Mouse (Mus musculus) hindbrain, postnatal 0 days (tissue): ENCODE measurements around the gene Chst1. TPM values are rescaled to one million over a fixed set of nuclear protein-coding genes. Genes with fewer than 3 reads are reported as not detected.

Source experiments
- ATAC-seq: fragments of 200-750 bp; cut with Nextera tagmentation; 2 replicates; pipeline ENCODE4 v1.8.0; 2017; ENCODE audit warnings: mild to moderate bottlenecking, moderate TSS enrichment, moderate library complexity
- DNase-seq: peaks from one replicate; pipeline ENCODE4 v3.0.0-alpha.2; 2015; ENCODE audit warnings: low spot score
- H3K27ac ChIP-seq: fragments of 300-500 bp; sonication (generic); 2 replicates; pipeline ENCODE4 v1.5.1; 2014; ENCODE audit warnings: mild to moderate bottlenecking
- H3K27me3 ChIP-seq: fragments of 300-500 bp; sonication (generic); 2 replicates; pipeline ENCODE4 v1.6.1; 2014; ENCODE audit warnings: low read length, mixed read lengths; ENCODE audit not compliant: insufficient read depth
- H3K36me3 ChIP-seq: fragments of 300-500 bp; sonication (generic); 2 replicates; pipeline ENCODE4 v1.6.1; 2014; ENCODE audit warnings: low read length, mixed read lengths; ENCODE audit not compliant: insufficient read depth
- H3K4me1 ChIP-seq: fragments of 300-500 bp; sonication (generic); 2 replicates; pipeline ENCODE4 v1.6.1; 2014; ENCODE audit warnings: antibody characterized with exemption, low read length, mixed read lengths; ENCODE audit not compliant: insufficient read depth
- H3K4me2 ChIP-seq: fragments of 300-500 bp; sonication (generic); 2 replicates; pipeline ENCODE4 v1.6.1; 2014; ENCODE audit warnings: low read depth, mild to moderate bottlenecking, low read length, moderate library complexity, mixed read lengths
- H3K4me3 ChIP-seq: fragments of 300-500 bp; sonication (generic); 2 replicates; pipeline ENCODE4 v1.5.1; 2014; ENCODE audit warnings: low read length
- H3K9ac ChIP-seq: fragments of 300-500 bp; sonication (generic); replicated peaks from 2 replicates; pipeline ENCODE4 v1.6.1; 2014; ENCODE audit warnings: mild to moderate bottlenecking, low read length, moderate library complexity, mixed read lengths
- H3K9me3 ChIP-seq: fragments of 300-500 bp; sonication (generic); 2 replicates; pipeline ENCODE4 v1.6.1; 2016; ENCODE audit warnings: low read length, mixed read lengths
- CTCF ChIP-seq: IDR thresholded peaks from 2 replicates; pipeline ENCODE4 v1.5.1; 2016; ENCODE audit warnings: antibody characterized with exemption, control low read depth, low read depth
- WGBS: fragments of 180-500 bp; shearing (Covaris S2); extraction: QIAGEN DNeasy Blood & Tissue Kit; methylation state at CpG from one replicate; pipeline ENCODE4 v1.1.7; 2014; 5-methylcytosine and 5-hydroxymethylcytosine counted together
- polyA plus RNA-seq: library from polyadenylated mRNA; unstranded; fragments of >200 nt; fragmentation: Nextera tagmentation; extraction: Ambion mirVana; gene quantifications from 2 replicates; pipeline ENCODE4 v1.2.1, GENCODE M21; 2015
- total RNA-seq: library from RNA; depleted of rRNA; stranded (reverse); fragments of >200 nt; gene quantifications from 2 replicates; pipeline ENCODE4 v1.2.3, GENCODE M21; 2014

Chst1 gene
- total and polyA plus RNA-seq, 2 experiments from 2014 or later, result 24.4 to 49.2 TPM

- no peak overlapping the region for H3K4me3 ChIP-seq
- no peak overlapping the region for H3K4me2 ChIP-seq
- no peak overlapping the region for H3K9ac ChIP-seq
- H3K9me3 ChIP-seq, result no peaks in the 10 kb centered on the region
- 71% methylated on average over 5 of the region's 5 CpGs for WGBS
- H3K27ac ChIP-seq, result no peak overlapping the region
- no peak for TF ChIP-seq CTCF
- H3K27me3 ChIP-seq, result no peaks in the 10 kb centered on the region
- ATAC-seq, result no peak
- no peak for DNase-seq
- no peaks in the 10 kb centered on the region for H3K4me1 ChIP-seq
- H3K36me3 ChIP-seq, result no peaks in the 10 kb centered on the region
Observed at GRCm38 (mm10) chr2:92582596-92582995, 16.9 kb upstream of the Chst1 start.

- WGBS, result 73% methylated on average over 2 of the region's 2 CpGs
- Histone ChIP-seq H3K27ac (no peak overlapping the region), H3K4me1 (no peaks in the 10 kb centered on the region), H3K4me2 (no peak overlapping the region), H3K27me3 (no peaks in the 10 kb centered on the region), H3K9ac (no peak overlapping the region), H3K36me3 (no peaks in the 10 kb centered on the region), H3K9me3 (no peaks in the 10 kb centered on the region), H3K4me3 (no peak overlapping the region)
- DNase-seq (no peak), ATAC-seq (no peak)
- TF ChIP-seq CTCF, result no peak
Observed at GRCm38 (mm10) chr2:92587806-92588205, 11.7 kb upstream of the Chst1 start.

- no peak for ATAC-seq
- Histone ChIP-seq H3K36me3 (no peaks in the 10 kb centered on the region), H3K4me3 (no peak overlapping the region), H3K4me1 (no peaks in the 10 kb centered on the region), H3K9me3 (no peaks in the 10 kb centered on the region), H3K27ac (no peak overlapping the region), H3K4me2 (no peak overlapping the region), H3K9ac (no peak overlapping the region), H3K27me3 (no peaks in the 10 kb centered on the region)
- no peak for DNase-seq
- WGBS, result 69% methylated on average over 11 of the region's 11 CpGs
- peak; percentile 14; the same call in 1 of the 2 replicates for TF ChIP-seq CTCF
Observed at GRCm38 (mm10) chr2:92594929-92595730, 4.4 kb upstream of the Chst1 start.

DNA sequence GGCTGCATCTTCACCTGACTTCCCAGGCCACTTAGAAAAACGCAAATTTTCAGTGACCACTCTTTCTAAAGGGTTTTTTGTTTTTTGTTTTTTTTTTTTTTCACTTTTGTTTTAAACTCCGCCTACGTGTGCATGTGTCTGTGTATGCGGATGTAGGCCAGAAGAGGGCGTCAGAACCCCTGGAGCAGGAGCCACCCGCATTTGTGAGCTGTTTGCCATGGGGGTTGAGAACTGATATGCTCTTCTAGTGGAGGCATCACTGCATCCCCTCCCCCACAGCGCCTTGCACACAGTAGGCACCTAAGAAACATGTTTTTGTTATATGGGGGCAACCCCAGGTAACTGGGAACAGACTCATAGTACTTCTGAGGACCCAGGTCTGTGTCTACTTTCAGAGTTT is 2.2 kb upstream of the Chst1 start:
- H3K36me3 ChIP-seq, result no peaks in the 10 kb centered on the region
- H3K4me1 ChIP-seq, result peaks cover 7% of the 10 kb centered on the region; the same call in 1 of the 2 replicates
- no peak for ATAC-seq
- H3K9me3 ChIP-seq, result no peaks in the 10 kb centered on the region
- H3K4me2 ChIP-seq, result no peak overlapping the region
- peak; percentile 70 for TF ChIP-seq CTCF
- H3K4me3 ChIP-seq, result no peak overlapping the region
- no peak overlapping the region for H3K27ac ChIP-seq
- peak; percentile 63 for DNase-seq
- H3K27me3 ChIP-seq, result no peaks in the 10 kb centered on the region
- 10% methylated on average over 7 of the region's 7 CpGs for WGBS
- H3K9ac ChIP-seq, result no peak overlapping the region

GRCm38 (mm10) chr2:92598941-92599486 is 493 bp upstream of the Chst1 start:
- H3K9ac ChIP-seq, result peak overlapping the region; percentile 85
- no peaks in the 10 kb centered on the region for H3K36me3 ChIP-seq
- peak overlapping the region; percentile 93 for H3K4me2 ChIP-seq
- no peaks in the 10 kb centered on the region for H3K9me3 ChIP-seq
- H3K4me3 ChIP-seq, result peak overlapping the region; percentile 76
- DNase-seq (no peak), ATAC-seq (peak; percentile 40; the same call in 1 of the 2 replicates)
- WGBS, result 34% methylated on average over 6 of the region's 11 CpGs
- no peak for TF ChIP-seq CTCF
- H3K27ac ChIP-seq, result peak overlapping the region; percentile 42; the same call in 1 of the 2 replicates
- peaks cover 19% of the 10 kb centered on the region; the same call in 1 of the 2 replicates for H3K4me1 ChIP-seq
- no peaks in the 10 kb centered on the region for H3K27me3 ChIP-seq

GRCm38 (mm10) chr2:92600348-92600670 is 802 bp downstream of the Chst1 start:
- Histone ChIP-seq H3K4me3 (peak overlapping the region; percentile 76), H3K4me2 (peak overlapping the region; percentile 93), H3K36me3 (no peaks in the 10 kb centered on the region), H3K9me3 (no peaks in the 10 kb centered on the region), H3K4me1 (peaks cover 19% of the 10 kb centered on the region; the same call in 1 of the 2 replicates), H3K9ac (peak overlapping the region; percentile 85), H3K27ac (peak overlapping the region; percentile 74; the same call in 1 of the 2 replicates), H3K27me3 (no peaks in the 10 kb centered on the region)
- no peak for TF ChIP-seq CTCF
- peak; percentile 5 for ATAC-seq
- WGBS, result under 1% methylated on average over 17 of the region's 17 CpGs
- no peak for DNase-seq

- DNase-seq (no peak), ATAC-seq (no peak)
- Histone ChIP-seq H3K36me3 (no peaks in the 10 kb centered on the region), H3K27ac (no peak overlapping the region), H3K4me2 (peak overlapping the region; percentile 93), H3K4me3 (peak overlapping the region; percentile 76), H3K4me1 (peaks cover 19% of the 10 kb centered on the region; the same call in 1 of the 2 replicates), H3K27me3 (no peaks in the 10 kb centered on the region), H3K9me3 (no peaks in the 10 kb centered on the region), H3K9ac (no peak overlapping the region; the same call in 1 of the 2 replicates)
- 42% methylated on average over 4 of the region's 4 CpGs for WGBS
- no peak for TF ChIP-seq CTCF
Observed at GRCm38 (mm10) chr2:92601246-92601645, 1.7 kb downstream of the Chst1 start.
